Mouse (Mus musculus) adrenal gland, postnatal 10 days (tissue): ENCODE data around the gene 1700018B08Rik. TPM values are rescaled to one million over a fixed set of nuclear protein-coding genes. Genes with fewer than 3 reads are reported as not detected.

Source experiments
- DNase-seq: peaks from one replicate; pipeline ENCODE4 v3.0.0; 2021; ENCODE audit warnings: mixed read lengths
- long read RNA-seq, 2 experiments: library from polyadenylated mRNA; stranded (forward); transcript quantifications; one replicate each; pipeline ENCODE4 v2.0.0; 2021
- total RNA-seq, 2 experiments: library from RNA; stranded (reverse); gene quantifications; 2 replicates each; pipeline ENCODE4 v1.2.3; 2021

Gene 1700018B08Rik
- not detected for total RNA-seq
- long read RNA-seq, experiment 1, partial matches to known transcripts = 0 of 3 reads
- long read RNA-seq, experiment 1, other reads (novel, unspliced or antisense) = 3 of 3 reads
- long read RNA-seq, experiment 2 = 0 reads

- no peak for DNase-seq
Measured at GRCm38 (mm10) chr8:121544276-121544785, at the start of gene 1700018B08Rik. Gene 1700018B08Rik (minus strand): TSS chr8:121544320.

- no peak for DNase-seq
Measured at GRCm38 (mm10) chr8:121593293-121593692, 49.2 kb upstream of the 1700018B08Rik start.

GRCm38 (mm10) chr8:121591178-121592066 is 47.3 kb upstream of the 1700018B08Rik start:
- no peak for DNase-seq

GRCm38 (mm10) chr8:121590203-121591177 is 46.4 kb upstream of the 1700018B08Rik start, which contains the start of gene Map1lc3b:
Gene Map1lc3b (plus strand): TSS chr8:121590361.
- peak; percentile 98 for DNase-seq

GRCm38 (mm10) chr8:121589205-121589726 is 45.1 kb upstream of the 1700018B08Rik start:
- DNase-seq = no peak

- no peak for DNase-seq
Measured at GRCm38 (mm10) chr8:121588750-121589149, 44.6 kb upstream of the 1700018B08Rik start.

- DNase-seq = peak; percentile 100
Measured at GRCm38 (mm10) chr8:121585159-121585825, 41.2 kb upstream of the 1700018B08Rik start.

- DNase-seq = no peak
Measured at GRCm38 (mm10) chr8:121584730-121585129, 40.6 kb upstream of the 1700018B08Rik start.

- no peak for DNase-seq
Measured at GRCm38 (mm10) chr8:121583653-121584052, 39.5 kb upstream of the 1700018B08Rik start.

- DNase-seq = no peak
Measured at GRCm38 (mm10) chr8:121580465-121580864, 36.3 kb upstream of the 1700018B08Rik start.

- DNase-seq = peak; percentile 96
Measured at GRCm38 (mm10) chr8:121578676-121579451, 34.7 kb upstream of the 1700018B08Rik start, which contains the start of gene Fbxo31. Gene Fbxo31 (minus strand): TSS chr8:121578806.

GRCm38 (mm10) chr8:121577751-121578675 is 33.9 kb upstream of the 1700018B08Rik start:
- DNase-seq = peak; percentile 31

GRCm38 (mm10) chr8:121575661-121576060 is 31.5 kb upstream of the 1700018B08Rik start:
- no peak for DNase-seq

- DNase-seq = peak; percentile 89
Measured at GRCm38 (mm10) chr8:121573275-121573674, 29.2 kb upstream of the 1700018B08Rik start.

GRCm38 (mm10) chr8:121572121-121572520 is 28.0 kb upstream of the 1700018B08Rik start:
- DNase-seq = no peak

- no peak for DNase-seq
Measured at GRCm38 (mm10) chr8:121570801-121571200, 26.7 kb upstream of the 1700018B08Rik start.

- peak; percentile 50 for DNase-seq
Measured at GRCm38 (mm10) chr8:121570335-121570734, 26.2 kb upstream of the 1700018B08Rik start.

- DNase-seq = no peak
Measured at GRCm38 (mm10) chr8:121568321-121568720, 24.2 kb upstream of the 1700018B08Rik start.

- DNase-seq = no peak
Measured at GRCm38 (mm10) chr8:121563701-121564100, 19.6 kb upstream of the 1700018B08Rik start.
